Mouse (Mus musculus): ENCODE results near the gene Zfp408. TPM values are rescaled to one million over a fixed set of nuclear protein-coding genes. Genes with fewer than 3 reads are reported as not detected.
"Not testable (repeated sequence)": the region's sequence is repeated elsewhere in the genome, so short reads cannot be mapped to it uniquely, and the experiment has no call there.

The Zfp408 gene
- total RNA-seq, 2 experiments from 2014 or later, result 2.4 to 3.0 TPM

GRCm38 (mm10) chr2:91622356-91622755 lies 27.2 kb downstream of the Zfp408 start:
- DNase-seq (ENCODE audit: low spot score), result no peak

- DNase-seq (ENCODE audit: low spot score), result not testable (repeated sequence)
Observed at GRCm38 (mm10) chr2:91609370-91609769, 40.2 kb downstream of the Zfp408 start.

- no peak for DNase-seq (ENCODE audit: low spot score)
Observed at GRCm38 (mm10) chr2:91602389-91602788, 47.2 kb downstream of the Zfp408 start.

GRCm38 (mm10) chr2:91600475-91600874 lies 49.1 kb downstream of the Zfp408 start:
- DNase-seq (ENCODE audit: low spot score), result no peak

Other genes with a start within 250 kb of the Zfp408 start
- 10 to 100 TPM; 14.4 to 21.7 TPM for gene 1110051M20Rik, start 205.1 kb downstream of the Zfp408 start, total RNA-seq (2021)
- gene Lrp4, start 192.3 kb downstream of the Zfp408 start, total RNA-seq (2021), result 1 to 10 TPM; 8.8 to 9.6 TPM
- 10 to 100 TPM; 33.0 to 33.2 TPM for gene Ckap5, start 123.0 kb downstream of the Zfp408 start, total RNA-seq (2021)
- gene F2, start 13.4 kb downstream of the Zfp408 start, total RNA-seq (2021), result under 1 TPM in 1 of 2 experiments, not detected in 1; 0.83 TPM
- 1 to 10 TPM; 4.6 to 6.9 TPM for gene Arhgap1, start 69 bp upstream of the Zfp408 start, total RNA-seq (2021)
- 10 to 100 TPM; 33.6 to 37.8 TPM for gene Atg13, start 60.8 kb upstream of the Zfp408 start, total RNA-seq (2021)
- gene Harbi1, start 61.1 kb upstream of the Zfp408 start, total RNA-seq (2021), result 1 to 10 TPM; 5.4 to 6.2 TPM
- 10 to 100 TPM; 14.3 to 17.0 TPM for gene Ambra1, start 80.3 kb upstream of the Zfp408 start, total RNA-seq (2021)